Mouse (Mus musculus): ENCODE data around the gene Cavin1. TPM values are rescaled to one million over a fixed set of nuclear protein-coding genes. Genes with fewer than 3 reads are reported as not detected.

Gene Cavin1
- polyA plus RNA-seq, 1 experiment from 2014 or later = 11.8 TPM

GRCm38 (mm10) chr11:100973245-100973644 lies 2.6 kb upstream of the Cavin1 start:
- H3K4me1 ChIP-seq (replicated peaks; ENCODE audit: control insufficient read depth, insufficient read depth, low read length) = peaks cover 10% of the 10 kb centered on the region; the same call in 1 of the 2 replicates
- no peaks in the 10 kb centered on the region for H3K9me3 ChIP-seq (ENCODE audit: control insufficient read depth, low read length)
- no peak for ATAC-seq (replicated peaks; ENCODE audit: low FRiP score)
- 88% methylated on average over 7 of the region's 7 CpGs for WGBS
- H3K27ac ChIP-seq (ENCODE audit: low read depth, low read length) = no peak overlapping the region
- no peak overlapping the region for H3K4me2 ChIP-seq (ENCODE audit: low read depth, low read length, severe bottlenecking)
- H3K4me3 ChIP-seq (ENCODE audit: low read depth, low read length) = no peak overlapping the region
- DNase-seq (ENCODE audit: low spot score) = no peak
- no peak overlapping the region for H3K9ac ChIP-seq (ENCODE audit: low read length)
- H3K36me3 ChIP-seq (ENCODE audit: control insufficient read depth, insufficient read depth, low read length) = no peaks in the 10 kb centered on the region
- peaks cover 45% of the 10 kb centered on the region for H3K27me3 ChIP-seq (ENCODE audit: control insufficient read depth, insufficient read depth, low read length)

GRCm38 (mm10) chr11:100971455-100971854 lies 768 bp upstream of the Cavin1 start:
- ATAC-seq (replicated peaks; ENCODE audit: low FRiP score) = no peak
- peaks cover 46% of the 10 kb centered on the region for H3K27me3 ChIP-seq (ENCODE audit: control insufficient read depth, insufficient read depth, low read length)
- no peak overlapping the region for H3K4me3 ChIP-seq (ENCODE audit: low read depth, low read length)
- H3K4me2 ChIP-seq (ENCODE audit: low read depth, low read length, severe bottlenecking) = no peak overlapping the region
- H3K27ac ChIP-seq (ENCODE audit: low read depth, low read length) = no peak overlapping the region
- H3K36me3 ChIP-seq (ENCODE audit: control insufficient read depth, insufficient read depth, low read length) = no peaks in the 10 kb centered on the region
- peaks cover 10% of the 10 kb centered on the region; the same call in 1 of the 2 replicates for H3K4me1 ChIP-seq (replicated peaks; ENCODE audit: control insufficient read depth, insufficient read depth, low read length)
- DNase-seq (ENCODE audit: low spot score) = no peak
- no peak overlapping the region for H3K9ac ChIP-seq (ENCODE audit: low read length)
- no peaks in the 10 kb centered on the region for H3K9me3 ChIP-seq (ENCODE audit: control insufficient read depth, low read length)
- WGBS = 62% methylated on average over 10 of the region's 10 CpGs

- H3K9me3 ChIP-seq (ENCODE audit: control insufficient read depth, low read length) = no peaks in the 10 kb centered on the region
- 1% methylated on average over 65 of the region's 65 CpGs for WGBS
- H3K27me3 ChIP-seq (ENCODE audit: control insufficient read depth, insufficient read depth, low read length) = peaks cover 46% of the 10 kb centered on the region
- H3K9ac ChIP-seq (ENCODE audit: low read length) = no peak overlapping the region
- H3K4me3 ChIP-seq (ENCODE audit: low read depth, low read length) = peak overlapping the region; percentile 30
- H3K36me3 ChIP-seq (ENCODE audit: control insufficient read depth, insufficient read depth, low read length) = no peaks in the 10 kb centered on the region
- H3K4me1 ChIP-seq (replicated peaks; ENCODE audit: control insufficient read depth, insufficient read depth, low read length) = peaks cover 10% of the 10 kb centered on the region; the same call in 1 of the 2 replicates
- peak; percentile 70 for DNase-seq (ENCODE audit: low spot score)
- no peak overlapping the region for H3K27ac ChIP-seq (ENCODE audit: low read depth, low read length)
- H3K4me2 ChIP-seq (ENCODE audit: low read depth, low read length, severe bottlenecking) = peak overlapping the region; percentile 32
- ATAC-seq (replicated peaks; ENCODE audit: low FRiP score) = no peak
Measured at GRCm38 (mm10) chr11:100969744-100970556, 737 bp downstream of the Cavin1 start.

- no peak for DNase-seq (ENCODE audit: low spot score)
- peak overlapping the region; percentile 30 for H3K4me3 ChIP-seq (ENCODE audit: low read depth, low read length)
- no peak for ATAC-seq (replicated peaks; ENCODE audit: low FRiP score)
- H3K36me3 ChIP-seq (ENCODE audit: control insufficient read depth, insufficient read depth, low read length) = no peaks in the 10 kb centered on the region
- peaks cover 10% of the 10 kb centered on the region; the same call in 1 of the 2 replicates for H3K4me1 ChIP-seq (replicated peaks; ENCODE audit: control insufficient read depth, insufficient read depth, low read length)
- no peaks in the 10 kb centered on the region for H3K9me3 ChIP-seq (ENCODE audit: control insufficient read depth, low read length)
- H3K4me2 ChIP-seq (ENCODE audit: low read depth, low read length, severe bottlenecking) = peak overlapping the region; percentile 32; the same call in 1 of the 2 replicates
- peaks cover 46% of the 10 kb centered on the region for H3K27me3 ChIP-seq (ENCODE audit: control insufficient read depth, insufficient read depth, low read length)
- H3K9ac ChIP-seq (ENCODE audit: low read length) = no peak overlapping the region
- no peak overlapping the region for H3K27ac ChIP-seq (ENCODE audit: low read depth, low read length)
- 9% methylated on average over 35 of the region's 35 CpGs for WGBS
Measured at GRCm38 (mm10) chr11:100969189-100969743, 1.4 kb downstream of the Cavin1 start.

GRCm38 (mm10) chr11:100968501-100968900 lies 2.2 kb downstream of the Cavin1 start:
- Histone ChIP-seq H3K9ac (ENCODE audit: low read length) (no peak overlapping the region), H3K4me1 (replicated peaks; ENCODE audit: control insufficient read depth, insufficient read depth, low read length) (peaks cover 10% of the 10 kb centered on the region; the same call in 1 of the 2 replicates), H3K27ac (ENCODE audit: low read depth, low read length) (no peak overlapping the region), H3K36me3 (ENCODE audit: control insufficient read depth, insufficient read depth, low read length) (no peaks in the 10 kb centered on the region), H3K4me2 (ENCODE audit: low read depth, low read length, severe bottlenecking) (no peak overlapping the region), H3K9me3 (ENCODE audit: control insufficient read depth, low read length) (no peaks in the 10 kb centered on the region), H3K4me3 (ENCODE audit: low read depth, low read length) (no peak overlapping the region), H3K27me3 (ENCODE audit: control insufficient read depth, insufficient read depth, low read length) (peaks cover 45% of the 10 kb centered on the region)
- ATAC-seq (replicated peaks; ENCODE audit: low FRiP score) (no peak), DNase-seq (ENCODE audit: low spot score) (no peak)
- WGBS = 81% methylated on average over 5 of the region's 5 CpGs

GRCm38 (mm10) chr11:100967881-100968420 lies 2.7 kb downstream of the Cavin1 start:
- Histone ChIP-seq H3K4me2 (ENCODE audit: low read depth, low read length, severe bottlenecking) (no peak overlapping the region), H3K9ac (ENCODE audit: low read length) (no peak overlapping the region), H3K36me3 (ENCODE audit: control insufficient read depth, insufficient read depth, low read length) (no peaks in the 10 kb centered on the region), H3K9me3 (ENCODE audit: control insufficient read depth, low read length) (no peaks in the 10 kb centered on the region), H3K27me3 (ENCODE audit: control insufficient read depth, insufficient read depth, low read length) (peaks cover 42% of the 10 kb centered on the region), H3K27ac (ENCODE audit: low read depth, low read length) (no peak overlapping the region), H3K4me3 (ENCODE audit: low read depth, low read length) (no peak overlapping the region), H3K4me1 (replicated peaks; ENCODE audit: control insufficient read depth, insufficient read depth, low read length) (peaks cover 10% of the 10 kb centered on the region; the same call in 1 of the 2 replicates)
- no peak for ATAC-seq (replicated peaks; ENCODE audit: low FRiP score)
- WGBS = 85% methylated on average over 5 of the region's 5 CpGs
- no peak for DNase-seq (ENCODE audit: low spot score)

GRCm38 (mm10) chr11:100967376-100967775 lies 3.3 kb downstream of the Cavin1 start:
- Histone ChIP-seq H3K9ac (ENCODE audit: low read length) (no peak overlapping the region), H3K27ac (ENCODE audit: low read depth, low read length) (no peak overlapping the region), H3K4me1 (replicated peaks; ENCODE audit: control insufficient read depth, insufficient read depth, low read length) (peaks cover 10% of the 10 kb centered on the region; the same call in 1 of the 2 replicates), H3K4me2 (ENCODE audit: low read depth, low read length, severe bottlenecking) (no peak overlapping the region), H3K9me3 (ENCODE audit: control insufficient read depth, low read length) (no peaks in the 10 kb centered on the region), H3K4me3 (ENCODE audit: low read depth, low read length) (no peak overlapping the region), H3K27me3 (ENCODE audit: control insufficient read depth, insufficient read depth, low read length) (peaks cover 39% of the 10 kb centered on the region), H3K36me3 (ENCODE audit: control insufficient read depth, insufficient read depth, low read length) (no peaks in the 10 kb centered on the region)
- DNase-seq (ENCODE audit: low spot score) = no peak
- no peak for ATAC-seq (replicated peaks; ENCODE audit: low FRiP score)
- WGBS = 64% methylated on average over 5 of the region's 5 CpGs

- Histone ChIP-seq H3K9me3 (ENCODE audit: control insufficient read depth, low read length) (no peaks in the 10 kb centered on the region), H3K36me3 (ENCODE audit: control insufficient read depth, insufficient read depth, low read length) (no peaks in the 10 kb centered on the region), H3K4me2 (ENCODE audit: low read depth, low read length, severe bottlenecking) (no peak overlapping the region), H3K27me3 (ENCODE audit: control insufficient read depth, insufficient read depth, low read length) (peaks cover 26% of the 10 kb centered on the region), H3K4me3 (ENCODE audit: low read depth, low read length) (no peak overlapping the region), H3K9ac (ENCODE audit: low read length) (no peak overlapping the region), H3K4me1 (replicated peaks; ENCODE audit: control insufficient read depth, insufficient read depth, low read length) (peaks cover 10% of the 10 kb centered on the region; the same call in 1 of the 2 replicates), H3K27ac (ENCODE audit: low read depth, low read length) (no peak overlapping the region)
- no peak for DNase-seq (ENCODE audit: low spot score)
- WGBS = 87% methylated on average over 6 of the region's 6 CpGs
- ATAC-seq (replicated peaks; ENCODE audit: low FRiP score) = no peak
Measured at GRCm38 (mm10) chr11:100965760-100966159, 4.9 kb downstream of the Cavin1 start.
